Mouse (Mus musculus): ENCODE results near the gene Plod3. TPM values are rescaled to one million over a fixed set of nuclear protein-coding genes. Genes with fewer than 3 reads are reported as not detected.
A peak's percentile ranks its signal among the peaks of the same experiment; 100 is the strongest.

Gene Plod3
- polyA plus RNA-seq, 1 experiment, result 34.5 TPM

DNA sequence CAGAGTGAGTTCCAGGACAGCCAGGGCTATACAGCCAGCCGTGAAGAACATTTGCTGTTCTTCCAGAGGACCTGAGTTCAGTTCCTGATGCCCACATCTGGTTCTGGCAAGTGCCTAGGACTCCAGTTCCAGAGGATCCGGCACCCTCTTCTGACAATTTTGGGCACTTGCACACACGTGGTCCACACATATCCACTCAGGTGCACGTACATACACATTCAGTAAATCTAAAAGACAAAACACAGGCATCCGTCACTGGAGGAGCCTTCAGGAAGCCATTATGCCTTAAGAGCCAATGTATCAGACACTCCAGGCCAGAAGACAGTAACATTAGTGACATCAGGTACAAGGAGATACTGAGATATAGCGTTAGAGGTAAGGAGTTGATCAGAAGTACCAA lies 36.3 kb upstream of the Plod3 start:
- TF ChIP-seq CTCF (IDR thresholded peaks at IDR 0.05; ENCODE audit: extremely low read depth, insufficient read depth, low read length) (no peak), POLR2A (IDR thresholded peaks at IDR 0.05; ENCODE audit: extremely low read depth, insufficient read depth, low read length) (no peak)
- Histone ChIP-seq H3K4me3 (ENCODE audit: insufficient read depth, low read length) (no peak overlapping the region), H3K27ac (ENCODE audit: insufficient read depth, low read length) (no peak overlapping the region), H3K4me1 (ENCODE audit: control insufficient read depth, insufficient read depth, low read length) (0 out of 2 replicates have a peak, but pooled peaks cover 5% of the 10 kb centered on the region)

DNA sequence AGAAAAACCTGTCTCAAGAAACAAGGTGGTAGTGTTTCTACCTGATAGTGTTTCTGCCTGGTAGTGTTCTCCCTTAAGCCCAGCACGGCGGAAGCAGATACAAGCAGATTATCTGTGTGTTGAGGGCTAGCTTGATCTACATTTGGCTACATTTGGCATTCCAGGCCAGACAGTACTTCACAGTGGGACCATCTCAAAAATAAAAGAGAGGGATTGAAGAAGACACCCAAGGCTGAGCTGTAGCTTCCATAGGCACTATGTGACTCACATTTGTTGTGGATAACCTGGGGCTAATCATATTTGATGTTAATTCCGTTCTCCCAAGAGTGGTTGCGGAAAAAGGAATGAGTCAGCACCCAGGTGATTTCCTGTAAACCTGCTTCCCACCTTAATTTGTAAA lies 34.7 kb upstream of the Plod3 start:
- TF ChIP-seq CTCF (IDR thresholded peaks at IDR 0.05; ENCODE audit: extremely low read depth, insufficient read depth, low read length) (no peak), POLR2A (IDR thresholded peaks at IDR 0.05; ENCODE audit: extremely low read depth, insufficient read depth, low read length) (no peak)
- Histone ChIP-seq H3K27ac (ENCODE audit: insufficient read depth, low read length) (no peak overlapping the region), H3K4me3 (ENCODE audit: insufficient read depth, low read length) (no peak overlapping the region), H3K4me1 (ENCODE audit: control insufficient read depth, insufficient read depth, low read length) (peaks cover 7% of the 10 kb centered on the region; the same call in 1 of the 2 replicates)

DNA sequence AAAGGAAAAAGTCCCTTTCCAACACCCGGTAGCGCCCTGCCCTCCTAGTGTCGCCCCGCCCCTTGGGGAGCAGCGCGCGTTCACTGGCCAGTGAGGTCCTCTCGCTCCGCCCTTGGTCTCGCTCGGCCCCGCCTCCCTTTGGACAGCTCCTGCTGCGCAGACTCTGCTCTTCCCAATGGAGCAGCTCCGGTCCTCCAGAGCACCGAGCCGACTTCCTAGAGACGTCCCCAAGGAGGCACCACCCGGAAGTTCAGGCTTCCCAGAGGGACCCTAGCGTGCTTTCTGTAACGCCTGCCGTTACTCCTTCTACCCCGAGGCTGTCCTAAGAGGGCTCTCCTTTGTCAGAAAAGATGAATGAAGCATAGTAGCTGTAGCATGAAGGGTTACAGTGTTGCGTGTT lies 33.8 kb upstream of the Plod3 start, which contains the start of gene Fis1:
Gene Fis1 (plus strand): TSS at position 261 of the 400 bp plus-strand sequence.
- H3K4me3 ChIP-seq (ENCODE audit: insufficient read depth, low read length), result peak within 1 kb of the TSS; percentile 92
- H3K4me1 ChIP-seq (ENCODE audit: control insufficient read depth, insufficient read depth, low read length), result peaks cover 7% of the 10 kb centered on the region; the same call in 1 of the 2 replicates
- no peak within 1 kb of the TSS for H3K27ac ChIP-seq (ENCODE audit: insufficient read depth, low read length)
- TF ChIP-seq CTCF (IDR thresholded peaks at IDR 0.05; ENCODE audit: extremely low read depth, insufficient read depth, low read length) (no peak), POLR2A (IDR thresholded peaks at IDR 0.05; ENCODE audit: extremely low read depth, insufficient read depth, low read length) (peak; percentile 86)

DNA sequence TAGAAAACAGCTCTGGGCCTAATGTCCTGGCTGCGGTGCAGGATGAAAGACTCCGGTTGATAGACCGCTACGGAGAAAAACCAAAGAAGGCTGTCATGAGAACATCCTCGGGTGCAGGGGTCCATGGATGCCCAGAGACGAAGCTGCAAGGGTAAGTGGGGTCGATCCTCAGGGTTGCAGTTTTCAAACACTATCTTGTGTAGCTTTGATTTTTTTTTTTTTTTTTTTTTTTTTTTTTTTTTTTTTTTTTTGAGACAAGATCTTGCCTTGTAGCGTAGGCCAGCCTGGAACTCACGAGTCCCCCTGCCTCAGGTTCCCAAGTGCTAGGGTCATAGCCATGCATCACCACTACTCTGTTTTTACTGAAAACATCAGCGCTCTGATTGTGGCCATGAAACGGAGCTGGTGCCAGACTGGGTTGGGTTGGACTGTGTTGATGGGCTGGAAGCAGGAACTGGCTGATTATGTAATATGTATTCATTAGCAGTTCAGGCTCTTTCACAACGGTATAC lies 33.3 kb upstream of the Plod3 start:
- Histone ChIP-seq H3K4me1 (ENCODE audit: control insufficient read depth, insufficient read depth, low read length) (peaks cover 7% of the 10 kb centered on the region), H3K27ac (ENCODE audit: insufficient read depth, low read length) (no peak overlapping the region), H3K4me3 (ENCODE audit: insufficient read depth, low read length) (peak overlapping the region; percentile 92)
- TF ChIP-seq POLR2A (IDR thresholded peaks at IDR 0.05; ENCODE audit: extremely low read depth, insufficient read depth, low read length), result peak; percentile 57; the same call in 1 of the 2 replicates
- no peak for TF ChIP-seq CTCF (IDR thresholded peaks at IDR 0.05; ENCODE audit: extremely low read depth, insufficient read depth, low read length)

DNA sequence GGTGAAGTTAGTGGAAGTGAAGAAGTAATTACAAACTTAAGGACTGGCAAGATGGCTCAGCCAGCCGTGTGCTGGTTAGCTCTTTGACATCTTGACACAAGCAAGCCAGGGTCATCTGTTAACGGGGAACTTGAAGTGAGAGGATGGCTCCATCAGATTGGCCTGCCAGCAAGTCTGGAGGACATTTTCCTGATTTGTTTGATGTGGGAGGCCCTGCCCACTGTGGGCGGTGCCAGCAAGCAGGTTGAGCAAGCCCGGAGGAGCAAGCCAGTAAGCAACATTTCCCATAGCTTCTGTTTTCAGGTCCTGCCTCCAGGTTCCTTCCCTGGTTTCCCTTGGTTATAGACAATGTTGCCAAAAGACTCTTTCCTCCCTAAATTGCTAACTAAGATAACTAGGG lies 31.2 kb upstream of the Plod3 start:
- TF ChIP-seq CTCF (IDR thresholded peaks at IDR 0.05; ENCODE audit: extremely low read depth, insufficient read depth, low read length) (no peak), POLR2A (IDR thresholded peaks at IDR 0.05; ENCODE audit: extremely low read depth, insufficient read depth, low read length) (no peak)
- peaks cover 9% of the 10 kb centered on the region for H3K4me1 ChIP-seq (ENCODE audit: control insufficient read depth, insufficient read depth, low read length)
- no peak overlapping the region for H3K27ac ChIP-seq (ENCODE audit: insufficient read depth, low read length)
- H3K4me3 ChIP-seq (ENCODE audit: insufficient read depth, low read length), result no peak overlapping the region

DNA sequence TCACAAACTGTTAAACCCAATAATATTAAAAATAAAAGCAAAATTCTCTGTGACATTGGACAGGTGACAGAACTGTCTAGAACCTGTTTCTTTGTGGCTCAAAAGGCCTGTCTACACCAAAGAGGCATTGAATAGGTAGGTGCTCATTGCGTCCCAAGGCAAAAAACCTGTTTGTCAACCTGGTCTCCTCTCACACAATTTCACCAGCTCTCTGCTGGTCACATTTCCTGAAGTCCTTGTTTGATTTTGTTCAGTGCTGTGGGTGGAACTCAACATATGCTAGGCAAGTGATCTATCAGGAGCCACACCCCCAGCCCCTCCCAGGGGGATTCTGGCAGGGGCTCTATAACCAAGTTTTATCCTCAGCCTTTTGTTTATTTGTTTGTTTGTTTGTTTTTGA lies 29.6 kb upstream of the Plod3 start:
- Histone ChIP-seq H3K4me3 (ENCODE audit: insufficient read depth, low read length) (no peak overlapping the region), H3K4me1 (ENCODE audit: control insufficient read depth, insufficient read depth, low read length) (peaks cover 9% of the 10 kb centered on the region), H3K27ac (ENCODE audit: insufficient read depth, low read length) (no peak overlapping the region)
- TF ChIP-seq CTCF (IDR thresholded peaks at IDR 0.05; ENCODE audit: extremely low read depth, insufficient read depth, low read length), result no peak
- no peak for TF ChIP-seq POLR2A (IDR thresholded peaks at IDR 0.05; ENCODE audit: extremely low read depth, insufficient read depth, low read length)

DNA sequence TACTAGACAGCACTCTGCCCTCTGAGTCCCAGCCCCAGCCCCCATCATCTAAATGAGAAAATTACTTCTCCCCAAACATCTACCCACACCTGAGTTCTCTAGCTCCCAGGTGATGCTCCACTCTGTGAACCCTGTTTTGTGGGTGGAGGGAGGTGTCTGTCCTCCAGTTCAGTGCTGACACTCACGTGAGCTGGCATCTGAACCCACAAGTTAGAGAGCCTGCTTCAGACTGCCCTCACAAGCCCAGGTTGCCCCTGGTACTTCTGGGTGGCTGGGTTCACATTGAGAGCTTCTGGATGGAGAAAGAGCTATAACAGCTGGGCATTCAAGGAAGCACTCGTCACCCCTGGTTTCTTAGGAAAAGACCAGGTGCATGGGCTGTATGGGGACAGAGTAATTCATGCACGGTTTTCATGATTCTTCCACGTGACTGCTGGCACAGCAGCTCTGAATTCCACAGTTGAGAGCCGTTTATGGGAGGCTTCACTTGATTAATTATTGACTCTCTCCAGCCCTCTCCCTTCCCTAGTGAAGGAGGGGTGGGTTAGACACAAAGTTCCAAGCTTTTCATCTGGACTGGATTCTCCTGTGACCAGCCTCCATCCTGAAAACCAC lies 27.7 kb upstream of the Plod3 start:
- TF ChIP-seq CTCF (IDR thresholded peaks at IDR 0.05; ENCODE audit: extremely low read depth, insufficient read depth, low read length) (no peak), POLR2A (IDR thresholded peaks at IDR 0.05; ENCODE audit: extremely low read depth, insufficient read depth, low read length) (no peak)
- Histone ChIP-seq H3K4me3 (ENCODE audit: insufficient read depth, low read length) (no peak overlapping the region), H3K4me1 (ENCODE audit: control insufficient read depth, insufficient read depth, low read length) (peaks cover 9% of the 10 kb centered on the region), H3K27ac (ENCODE audit: insufficient read depth, low read length) (no peak overlapping the region)

- no peak overlapping the region for H3K4me3 ChIP-seq (ENCODE audit: insufficient read depth, low read length)
- no peak overlapping the region for H3K27ac ChIP-seq (ENCODE audit: insufficient read depth, low read length)
- no peak for TF ChIP-seq POLR2A (IDR thresholded peaks at IDR 0.05; ENCODE audit: extremely low read depth, insufficient read depth, low read length)
- peaks cover 7% of the 10 kb centered on the region for H3K4me1 ChIP-seq (ENCODE audit: control insufficient read depth, insufficient read depth, low read length)
These were observed 26.8 kb upstream of the Plod3 start for GRCm38 (mm10) chr5:136960053-136960452.

DNA sequence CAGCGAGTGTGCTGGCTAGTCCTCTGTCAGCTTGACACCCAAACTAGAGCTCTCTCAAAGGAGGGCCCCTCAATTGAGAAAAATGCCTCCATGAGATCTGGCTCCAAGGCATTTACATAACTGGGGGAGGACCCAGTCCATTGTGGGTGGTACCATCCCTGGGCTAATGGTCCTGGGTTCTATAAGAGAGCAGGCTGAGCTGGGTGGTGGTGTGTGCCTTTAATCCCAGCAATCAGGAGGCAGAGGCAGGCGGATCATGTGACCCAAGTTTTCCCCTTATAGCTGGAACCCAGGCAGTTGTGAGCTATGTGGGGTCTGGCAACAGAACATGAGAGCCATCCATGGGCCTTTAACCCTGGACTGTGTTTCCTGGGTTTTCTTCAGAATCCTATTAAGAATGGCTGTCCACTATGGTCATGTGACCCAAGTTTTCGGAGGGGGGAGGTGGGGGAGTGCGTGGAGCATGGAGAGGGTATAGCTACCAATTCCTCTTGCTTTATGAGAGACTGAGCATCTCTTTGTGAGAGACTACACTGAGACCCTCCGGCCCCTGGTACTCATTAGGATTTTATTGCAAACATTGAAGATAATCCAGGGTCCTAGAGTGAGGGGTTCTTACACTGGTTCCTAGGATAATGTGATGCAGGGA lies 25.4 kb upstream of the Plod3 start:
- TF ChIP-seq CTCF (IDR thresholded peaks at IDR 0.05; ENCODE audit: extremely low read depth, insufficient read depth, low read length) (no peak), POLR2A (IDR thresholded peaks at IDR 0.05; ENCODE audit: extremely low read depth, insufficient read depth, low read length) (no peak)
- Histone ChIP-seq H3K4me3 (ENCODE audit: insufficient read depth, low read length) (peak overlapping the region; percentile 63; the same call in 1 of the 2 replicates), H3K4me1 (ENCODE audit: control insufficient read depth, insufficient read depth, low read length) (peaks cover 4% of the 10 kb centered on the region), H3K27ac (ENCODE audit: insufficient read depth, low read length) (peak overlapping the region; percentile 87; the same call in 1 of the 2 replicates)

DNA sequence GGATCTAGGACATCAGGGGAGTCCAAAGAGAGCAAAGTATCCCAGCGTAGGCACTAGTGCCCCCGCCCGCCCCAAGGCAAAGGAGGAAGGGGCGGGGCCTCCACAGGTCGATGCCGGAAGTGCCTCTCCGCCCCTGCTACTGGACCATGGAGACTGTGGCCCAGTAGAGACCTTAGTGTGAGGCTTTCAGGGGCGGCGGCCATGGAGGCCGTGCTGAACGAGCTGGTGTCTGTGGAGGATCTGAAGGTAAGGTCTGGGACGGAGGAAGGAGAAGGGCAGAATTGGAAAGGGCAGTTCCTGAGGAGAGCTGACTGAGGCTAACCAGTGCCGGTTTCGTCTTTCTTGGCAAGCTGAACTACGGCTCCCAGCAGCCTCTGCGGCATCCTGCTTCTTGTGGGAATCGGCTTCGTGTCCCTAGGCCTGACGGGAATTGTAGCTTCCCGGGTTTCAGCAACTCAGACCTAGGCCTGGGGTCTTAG lies 24.8 kb upstream of the Plod3 start:
- H3K4me1 ChIP-seq (ENCODE audit: control insufficient read depth, insufficient read depth, low read length), result peaks cover 2% of the 10 kb centered on the region
- peak overlapping the region; percentile 87 for H3K27ac ChIP-seq (ENCODE audit: insufficient read depth, low read length)
- TF ChIP-seq CTCF (IDR thresholded peaks at IDR 0.05; ENCODE audit: extremely low read depth, insufficient read depth, low read length) (no peak), POLR2A (IDR thresholded peaks at IDR 0.05; ENCODE audit: extremely low read depth, insufficient read depth, low read length) (peak; percentile 86; the same call in 1 of the 2 replicates)
- H3K4me3 ChIP-seq (ENCODE audit: insufficient read depth, low read length), result peak overlapping the region; percentile 63
